Mouse (Mus musculus) MEL (cell line): ENCODE results near the gene Nip7.

ENCODE experiments used
- CHD2 ChIP-seq: IDR thresholded peaks from 2 replicates; pipeline ENCODE4 v1.6.1; 2011; ENCODE audit warnings: low read length, improper control_type of control experiment
- CTCF ChIP-seq, 3 experiments: IDR thresholded peaks in 2 of 3; conservative IDR thresholded peaks in 1 of 3; 2 replicates each; pipeline ENCODE4 v1.5.1; 2011 to 2012; ENCODE audit warnings: low read length in 3 of 3, low read depth in 2 of 3, mild to moderate bottlenecking in 2 of 3, improper control_type of control experiment in 1 of 3, inconsistent platforms in 1 of 3, mixed read lengths in 1 of 3, moderate library complexity in 1 of 3; ENCODE audit not compliant: control insufficient read depth in 1 of 3, insufficient read depth in 1 of 3, poor library complexity in 1 of 3, severe bottlenecking in 1 of 3
- EP300 ChIP-seq, 2 experiments: IDR thresholded peaks; 2 replicates each; pipeline ENCODE4 v1.6.1; 2011; ENCODE audit warnings: improper control_type of control experiment in 2 of 2, low read length in 2 of 2, low read depth in 1 of 2, mild to moderate bottlenecking in 1 of 2
- MAX ChIP-seq: IDR thresholded peaks from 2 replicates; pipeline ENCODE4 v1.6.1; 2011; ENCODE audit warnings: low read length, improper control_type of control experiment
- MYC ChIP-seq: IDR thresholded peaks from 2 replicates; pipeline ENCODE4 v1.6.1; 2011; ENCODE audit warnings: low read depth, mild to moderate bottlenecking, low read length, improper control_type of control experiment, moderate library complexity
- NELFE ChIP-seq: IDR thresholded peaks from 2 replicates; pipeline ENCODE4 v1.6.1; 2011; ENCODE audit warnings: low read depth, low read length, improper control_type of control experiment
- POLR2A ChIP-seq, 2 experiments: IDR thresholded peaks; 2 replicates each; pipeline ENCODE4 v1.6.1; 2011 to 2012; ENCODE audit warnings: low read length in 2 of 2, mild to moderate bottlenecking in 2 of 2, control low read depth in 1 of 2, improper control_type of control experiment in 1 of 2, low read depth in 1 of 2, moderate library complexity in 1 of 2; ENCODE audit not compliant: control insufficient read depth in 1 of 2, insufficient read depth in 1 of 2, poor library complexity in 1 of 2
- POLR2AphosphoS5 ChIP-seq: IDR thresholded peaks from 2 replicates; pipeline ENCODE4 v1.6.1; 2012; ENCODE audit warnings: low read depth, borderline replicate concordance, mild to moderate bottlenecking, inconsistent platforms, low read length, moderate library complexity, mixed read lengths
- RAD21 ChIP-seq: IDR thresholded peaks from 2 replicates; pipeline ENCODE4 v1.6.1; 2011; ENCODE audit warnings: mild to moderate bottlenecking, low read depth, low read length, improper control_type of control experiment
- TAL1 ChIP-seq: IDR thresholded peaks from 2 replicates; pipeline ENCODE4 v1.6.1; 2012; ENCODE audit warnings: mild to moderate bottlenecking, inconsistent platforms, low read length, moderate library complexity, mixed read lengths
- ZMIZ1 ChIP-seq: IDR thresholded peaks from 2 replicates; pipeline ENCODE4 v1.6.1; 2012; ENCODE audit warnings: low read depth, mild to moderate bottlenecking, inconsistent platforms, low read length, improper control_type of control experiment, moderate library complexity
- ZNF384 ChIP-seq: IDR thresholded peaks from 2 replicates; pipeline ENCODE4 v1.6.1; 2012; ENCODE audit warnings: low read depth, mild to moderate bottlenecking, inconsistent platforms, low read length, improper control_type of control experiment

DNA sequence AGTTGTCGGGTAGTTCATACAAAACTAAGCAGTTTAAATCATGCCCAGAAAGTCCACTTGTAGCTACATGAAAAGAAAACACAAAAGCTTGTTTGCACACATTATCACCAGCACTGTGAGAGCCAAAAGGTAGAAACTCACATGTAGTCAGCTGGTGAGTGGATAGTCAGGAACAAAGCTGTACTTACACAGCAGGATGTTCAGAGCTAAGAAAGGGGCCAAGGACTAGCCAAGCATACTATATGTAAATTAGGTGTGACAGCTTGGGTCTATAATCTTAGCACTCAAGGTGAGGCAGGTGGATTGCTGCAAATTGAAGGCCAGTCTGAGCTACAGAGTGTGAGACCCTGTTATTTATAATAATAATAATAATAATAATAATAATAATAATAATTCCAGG is 5.9 kb downstream of the Nip7 start:
- no peak for TF ChIP-seq RAD21
- no peak for TF ChIP-seq NELFE
- TF ChIP-seq CTCF (IDR thresholded peaks at IDR 0.05 in 2 of 3, conservative IDR thresholded peaks at IDR 0.05 in 1 of 3; ENCODE audit: control insufficient read depth in 1 of 3, insufficient read depth in 1 of 3, low read depth in 2 of 3, low read length in 3 of 3, poor library complexity in 1 of 3, severe bottlenecking in 1 of 3): no peak
- no peak for TF ChIP-seq EP300 (IDR thresholded peaks at IDR 0.05; ENCODE audit: low read depth in 1 of 2, low read length in 2 of 2)
- no peak for TF ChIP-seq TAL1
- TF ChIP-seq POLR2A (IDR thresholded peaks at IDR 0.05; ENCODE audit: control insufficient read depth in 1 of 2, insufficient read depth in 1 of 2, low read depth in 1 of 2, low read length in 2 of 2, poor library complexity in 1 of 2): no peak
- no peak for TF ChIP-seq ZMIZ1
- no peak for TF ChIP-seq MAX
- no peak for TF ChIP-seq POLR2AphosphoS5
- no peak for TF ChIP-seq CHD2
- TF ChIP-seq ZNF384: no peak
- TF ChIP-seq MYC: no peak
